Mouse (Mus musculus) hindbrain, embryonic 11.5 days (tissue): ENCODE data around the gene Srsf4. TPM values are rescaled to one million over a fixed set of nuclear protein-coding genes. Genes with fewer than 3 reads are reported as not detected.

ENCODE experiments used
- ATAC-seq: fragments of 200-750 bp; cut with Nextera tagmentation; 2 replicates; pipeline ENCODE4 v1.8.0; 2017; ENCODE audit warnings: mild to moderate bottlenecking, moderate TSS enrichment, moderate library complexity; ENCODE audit not compliant: low FRiP score
- DNase-seq: peaks from one replicate; pipeline ENCODE4 v3.0.0-alpha.2; 2015; ENCODE audit warnings: low spot score
- H3K27ac ChIP-seq: fragments of 300-500 bp; sonication (generic); 2 replicates; pipeline ENCODE4 v1.5.1; 2014; ENCODE audit warnings: mild to moderate bottlenecking, low read depth, low read length
- H3K27me3 ChIP-seq: fragments of 300-500 bp; sonication (generic); 2 replicates; pipeline ENCODE4 v1.6.1; 2014; ENCODE audit warnings: mild to moderate bottlenecking, low read length, moderate library complexity, mixed read lengths; ENCODE audit not compliant: control insufficient read depth, insufficient read depth
- H3K36me3 ChIP-seq: fragments of 300-500 bp; sonication (generic); 2 replicates; pipeline ENCODE4 v1.6.1; 2014; ENCODE audit warnings: mild to moderate bottlenecking, low read length, moderate library complexity, mixed read lengths; ENCODE audit not compliant: control insufficient read depth, insufficient read depth
- H3K4me1 ChIP-seq: fragments of 300-500 bp; sonication (generic); replicated peaks from 2 replicates; pipeline ENCODE4 v1.6.1; 2014; ENCODE audit warnings: low read length, mixed read lengths; ENCODE audit not compliant: control insufficient read depth, insufficient read depth
- H3K4me2 ChIP-seq: fragments of 300-500 bp; sonication (generic); replicated peaks from 2 replicates; pipeline ENCODE4 v1.6.1; 2014; ENCODE audit warnings: mild to moderate bottlenecking, low read depth, low read length
- H3K4me3 ChIP-seq: fragments of 300-500 bp; sonication (generic); 2 replicates; pipeline ENCODE4 v1.5.1; 2014; ENCODE audit warnings: low read depth, low read length
- H3K9ac ChIP-seq: fragments of 300-500 bp; sonication (generic); 2 replicates; pipeline ENCODE4 v1.6.1; 2014; ENCODE audit warnings: low read depth, low read length
- H3K9me3 ChIP-seq: fragments of 300-500 bp; sonication (generic); 2 replicates; pipeline ENCODE4 v1.6.1; 2016; ENCODE audit warnings: low read length; ENCODE audit not compliant: control insufficient read depth
- WGBS: fragments of 180-500 bp; shearing (Covaris S2); extraction: QIAGEN DNeasy Blood & Tissue Kit; methylation state at CpG from one replicate; pipeline ENCODE4 v1.1.7; 2014; 5-methylcytosine and 5-hydroxymethylcytosine counted together
- polyA plus RNA-seq: library from polyadenylated mRNA; unstranded; fragments of >200 nt; fragmentation: Nextera tagmentation; extraction: Ambion mirVana; gene quantifications from 2 replicates; pipeline ENCODE4 v1.2.1, GENCODE M21; 2014

Gene Srsf4
- 128 and 132 TPM in 2 replicates for polyA plus RNA-seq

DNA sequence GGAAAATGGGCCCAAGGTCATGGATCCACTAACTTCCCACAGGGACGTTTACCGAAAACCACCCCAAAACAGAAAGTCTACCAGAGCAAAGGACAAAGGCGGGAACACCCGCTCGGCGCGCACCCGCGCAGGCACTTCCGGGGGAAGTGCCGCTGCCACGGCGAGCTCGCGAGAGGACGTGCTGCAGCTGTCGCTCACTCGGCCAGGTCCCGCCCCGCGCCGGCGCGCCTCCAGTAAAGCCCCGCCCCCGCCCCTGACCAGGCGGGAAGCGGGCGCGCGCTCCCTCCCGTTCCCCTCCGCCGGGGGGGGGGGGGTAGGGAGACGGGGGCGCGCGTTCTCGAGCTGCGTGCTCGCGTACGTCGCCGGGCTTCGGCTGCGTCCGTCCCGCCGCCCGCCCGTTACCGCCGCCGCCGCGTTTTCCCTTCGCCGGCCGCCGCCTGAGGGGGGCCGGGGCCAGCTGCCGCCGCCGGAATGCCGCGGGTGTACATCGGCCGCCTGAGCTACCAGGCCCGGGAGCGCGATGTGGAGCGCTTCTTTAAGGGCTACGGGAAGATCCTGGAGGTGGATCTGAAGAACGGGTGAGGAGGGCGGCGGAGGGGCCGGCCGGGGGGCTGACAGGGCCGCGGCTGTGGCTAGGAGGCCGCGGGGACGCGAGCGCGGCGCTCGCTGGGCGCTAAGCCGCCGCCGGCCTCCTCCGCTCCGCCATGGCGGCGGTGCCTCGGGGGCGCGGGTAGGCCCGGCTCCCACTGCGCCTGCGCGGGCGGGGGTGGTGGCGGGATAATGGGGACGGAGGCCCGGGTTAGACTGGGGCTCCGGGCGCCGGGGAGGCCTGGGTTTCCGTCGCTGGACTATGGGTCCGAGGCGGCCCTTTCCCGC lies at the start of gene Srsf4:
Srsf4 (plus strand) TSS at position 325 of the 876 bp plus-strand sequence.
- Histone ChIP-seq H3K27ac (peak within 1 kb of the TSS; percentile 100), H3K9ac (peak within 1 kb of the TSS; percentile 100), H3K36me3 (no peaks in the 10 kb centered on the region), H3K4me1 (no peaks in the 10 kb centered on the region; the same call in 1 of the 2 replicates), H3K4me3 (peak within 1 kb of the TSS; percentile 99), H3K4me2 (peak within 1 kb of the TSS; percentile 88), H3K9me3 (no peaks in the 10 kb centered on the region), H3K27me3 (no peaks in the 10 kb centered on the region)
- DNase-seq, result peak; percentile 98
- peak; percentile 96 for ATAC-seq
- WGBS, result under 1% methylated on average over 79 of the region's 116 CpGs

DNA sequence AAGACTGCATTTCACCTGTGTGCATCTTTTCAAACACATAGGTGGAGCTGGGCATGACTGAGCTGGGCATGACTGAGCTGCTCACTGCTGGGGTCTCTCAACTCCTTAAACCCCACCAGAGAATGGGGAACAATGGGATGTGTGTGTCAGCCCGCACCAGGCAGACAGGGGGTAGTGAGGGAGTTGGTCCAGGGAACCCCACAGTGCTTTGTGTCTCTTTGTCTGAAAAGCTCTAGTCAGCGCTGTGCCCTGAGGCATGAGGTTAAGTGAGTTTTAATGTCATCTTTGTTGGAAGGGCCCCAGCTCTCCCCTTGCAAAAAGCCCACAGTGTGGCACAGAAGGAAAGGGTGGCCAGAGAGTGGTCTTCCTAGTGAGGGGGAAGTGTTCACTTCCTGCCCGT lies 48.5 kb upstream of the Srsf4 start:
- H3K27me3 ChIP-seq, result no peaks in the 10 kb centered on the region
- DNase-seq, result no peak

DNA sequence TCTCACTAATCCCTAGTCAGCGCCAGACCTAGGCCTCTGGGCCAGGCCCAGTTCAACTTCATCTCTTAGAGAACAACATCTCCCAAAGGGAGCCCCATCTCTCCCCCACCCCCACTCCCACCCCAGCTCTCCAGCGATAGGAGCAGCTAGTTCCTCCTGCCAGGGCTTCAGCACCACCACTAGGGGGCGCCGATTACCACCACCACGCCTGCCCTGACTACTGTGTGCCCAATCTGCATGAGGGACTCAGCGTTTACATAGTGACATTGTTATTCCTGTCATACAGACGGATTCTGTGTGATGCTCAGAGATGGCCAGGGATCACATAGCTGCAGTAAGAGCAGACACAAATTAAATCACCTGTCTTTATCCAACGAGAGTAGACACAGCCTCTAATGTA lies 47.6 kb upstream of the Srsf4 start:
- Histone ChIP-seq H3K4me1 (peaks cover 5% of the 10 kb centered on the region), H3K36me3 (no peaks in the 10 kb centered on the region), H3K27me3 (no peaks in the 10 kb centered on the region), H3K4me2 (no peak overlapping the region), H3K27ac (no peak overlapping the region), H3K4me3 (no peak overlapping the region), H3K9me3 (no peaks in the 10 kb centered on the region), H3K9ac (no peak overlapping the region)
- WGBS, result 47% methylated on average over 8 of the region's 8 CpGs
- no peak for DNase-seq
- ATAC-seq, result no peak

More for the DNA sequence above, 48.5 kb upstream of the Srsf4 start:
- H3K36me3 ChIP-seq, result no peaks in the 10 kb centered on the region
- H3K4me2 ChIP-seq, result no peak overlapping the region
- H3K27ac ChIP-seq, result no peak overlapping the region
- WGBS, result 28% methylated on average over 3 of the region's 3 CpGs
- no peak overlapping the region for H3K4me3 ChIP-seq
- H3K9ac ChIP-seq, result no peak overlapping the region
- H3K9me3 ChIP-seq, result no peaks in the 10 kb centered on the region
- peaks cover 5% of the 10 kb centered on the region for H3K4me1 ChIP-seq
- no peak for ATAC-seq

DNA sequence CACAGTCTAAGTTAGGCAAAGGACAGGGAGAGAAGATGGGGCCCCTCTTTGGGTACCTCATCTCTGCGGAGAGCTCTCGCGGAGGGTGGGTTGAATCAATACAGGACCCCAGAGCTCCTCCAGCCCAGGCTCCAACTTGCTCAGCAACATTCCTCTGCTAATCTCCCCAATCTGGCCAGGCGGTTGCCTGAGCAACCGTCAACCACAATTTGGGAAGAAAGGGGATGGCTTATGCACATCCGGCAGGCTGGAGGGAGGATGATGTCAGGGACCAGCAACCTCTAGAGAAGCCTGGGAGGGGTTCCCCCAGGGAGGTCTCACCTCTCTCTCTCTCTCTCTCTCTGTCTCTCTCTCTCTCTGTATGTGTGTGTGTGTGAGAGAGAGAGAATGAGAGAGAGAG lies 46.5 kb upstream of the Srsf4 start:
- ATAC-seq, result no peak
- Histone ChIP-seq H3K4me1 (peaks cover 2% of the 10 kb centered on the region), H3K9ac (no peak overlapping the region), H3K4me2 (peak overlapping the region; percentile 14; the same call in 1 of the 2 replicates), H3K27me3 (no peaks in the 10 kb centered on the region), H3K4me3 (no peak overlapping the region), H3K36me3 (no peaks in the 10 kb centered on the region), H3K9me3 (no peaks in the 10 kb centered on the region), H3K27ac (no peak overlapping the region)
- DNase-seq, result peak; percentile 46
- 22% methylated on average over 6 of the region's 6 CpGs for WGBS

DNA sequence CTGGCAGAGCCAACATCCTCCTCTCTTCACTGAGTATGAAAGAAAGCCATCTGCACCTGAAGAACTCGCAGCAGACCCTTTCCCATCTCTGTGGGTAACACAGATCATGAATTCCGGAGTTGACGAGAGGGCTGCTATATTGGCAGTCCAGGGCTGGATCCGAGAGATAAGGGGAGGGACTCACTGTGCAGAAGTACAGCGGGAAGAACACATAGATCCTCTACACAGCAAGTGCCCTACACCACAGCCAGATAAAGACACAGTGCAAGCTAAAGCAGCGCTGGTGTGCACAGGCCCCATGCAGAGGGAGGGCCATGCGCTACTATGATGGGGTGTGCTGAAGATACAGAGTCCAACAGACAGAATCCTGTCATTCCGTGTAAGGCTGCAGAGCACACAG lies 44.3 kb upstream of the Srsf4 start:
- peaks cover 2% of the 10 kb centered on the region for H3K4me1 ChIP-seq
- WGBS, result 85% methylated on average over 8 of the region's 8 CpGs
- no peak overlapping the region for H3K4me3 ChIP-seq
- H3K27ac ChIP-seq, result no peak overlapping the region
- H3K4me2 ChIP-seq, result no peak overlapping the region
- H3K27me3 ChIP-seq, result no peaks in the 10 kb centered on the region
- no peaks in the 10 kb centered on the region for H3K9me3 ChIP-seq
- no peaks in the 10 kb centered on the region for H3K36me3 ChIP-seq
- ATAC-seq, result no peak
- DNase-seq, result no peak
- H3K9ac ChIP-seq, result no peak overlapping the region

DNA sequence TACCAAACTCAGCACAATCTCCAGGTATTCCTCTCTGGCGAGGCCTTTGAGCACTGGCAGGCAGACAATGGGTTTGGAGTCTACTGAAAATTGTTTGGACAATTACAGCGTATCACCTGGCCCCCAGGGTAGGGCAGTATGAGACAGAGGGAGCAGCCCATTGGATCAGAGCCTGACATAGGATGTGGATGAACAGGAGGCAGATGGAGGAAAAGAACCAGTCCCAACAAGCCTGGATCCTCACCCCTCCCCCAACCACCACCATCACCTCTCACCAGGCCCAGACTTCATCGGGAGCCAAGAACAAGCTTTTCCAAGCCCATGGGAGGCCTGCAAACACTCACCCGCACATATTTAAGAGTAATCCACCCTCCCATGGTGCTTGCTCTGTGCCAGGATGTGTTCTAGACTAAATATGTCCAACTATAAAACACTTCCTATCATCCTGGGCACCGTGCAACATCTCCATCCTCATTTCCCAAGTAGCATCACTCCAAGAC lies 41.8 kb upstream of the Srsf4 start:
- H3K27ac ChIP-seq, result no peak overlapping the region
- WGBS, result 84% methylated on average over 5 of the region's 5 CpGs
- ATAC-seq (no peak), DNase-seq (no peak)
- H3K9ac ChIP-seq, result no peak overlapping the region
- no peaks in the 10 kb centered on the region for H3K36me3 ChIP-seq
- H3K4me1 ChIP-seq, result peaks cover 5% of the 10 kb centered on the region
- no peaks in the 10 kb centered on the region for H3K9me3 ChIP-seq
- no peak overlapping the region for H3K4me3 ChIP-seq
- H3K4me2 ChIP-seq, result no peak overlapping the region
- peaks cover 17% of the 10 kb centered on the region for H3K27me3 ChIP-seq

DNA sequence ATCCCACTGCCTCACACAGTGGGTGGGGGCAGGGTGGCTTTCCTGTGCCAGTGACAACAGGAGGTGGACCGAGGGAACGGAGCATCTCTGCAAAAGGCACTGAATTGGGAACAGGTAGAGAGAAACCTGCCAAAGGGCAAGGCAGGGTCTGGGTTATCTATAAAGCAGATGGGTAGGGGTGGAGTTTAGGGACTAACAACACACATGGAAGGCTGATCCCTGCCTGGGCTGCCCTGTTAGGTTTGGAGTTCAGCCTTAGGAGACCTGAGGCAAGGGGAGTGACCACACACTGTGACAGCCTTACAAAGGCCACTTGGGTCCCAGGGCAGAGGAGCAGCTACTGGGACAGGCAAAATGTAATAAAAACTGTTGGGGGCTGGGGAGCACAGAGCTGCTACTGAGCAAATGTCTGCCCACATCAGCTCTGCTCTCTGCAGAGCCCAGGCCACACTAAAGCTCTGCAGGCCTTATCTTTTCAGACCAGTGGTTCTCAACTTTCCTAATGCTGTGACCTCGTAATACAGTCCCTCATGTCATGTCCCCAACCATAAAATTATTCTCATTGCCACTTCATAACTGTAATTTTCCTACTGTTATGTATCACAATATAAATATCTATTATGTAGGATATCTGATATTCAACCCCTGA lies 40.5 kb upstream of the Srsf4 start:
- no peaks in the 10 kb centered on the region for H3K9me3 ChIP-seq
- peaks cover 24% of the 10 kb centered on the region for H3K27me3 ChIP-seq
- H3K4me3 ChIP-seq, result no peak overlapping the region
- peaks cover 7% of the 10 kb centered on the region for H3K4me1 ChIP-seq
- no peak for DNase-seq
- ATAC-seq, result no peak
- no peak overlapping the region for H3K27ac ChIP-seq
- H3K4me2 ChIP-seq, result no peak overlapping the region
- 86% methylated on average over 3 of the region's 3 CpGs for WGBS
- no peaks in the 10 kb centered on the region for H3K36me3 ChIP-seq
- no peak overlapping the region for H3K9ac ChIP-seq

DNA sequence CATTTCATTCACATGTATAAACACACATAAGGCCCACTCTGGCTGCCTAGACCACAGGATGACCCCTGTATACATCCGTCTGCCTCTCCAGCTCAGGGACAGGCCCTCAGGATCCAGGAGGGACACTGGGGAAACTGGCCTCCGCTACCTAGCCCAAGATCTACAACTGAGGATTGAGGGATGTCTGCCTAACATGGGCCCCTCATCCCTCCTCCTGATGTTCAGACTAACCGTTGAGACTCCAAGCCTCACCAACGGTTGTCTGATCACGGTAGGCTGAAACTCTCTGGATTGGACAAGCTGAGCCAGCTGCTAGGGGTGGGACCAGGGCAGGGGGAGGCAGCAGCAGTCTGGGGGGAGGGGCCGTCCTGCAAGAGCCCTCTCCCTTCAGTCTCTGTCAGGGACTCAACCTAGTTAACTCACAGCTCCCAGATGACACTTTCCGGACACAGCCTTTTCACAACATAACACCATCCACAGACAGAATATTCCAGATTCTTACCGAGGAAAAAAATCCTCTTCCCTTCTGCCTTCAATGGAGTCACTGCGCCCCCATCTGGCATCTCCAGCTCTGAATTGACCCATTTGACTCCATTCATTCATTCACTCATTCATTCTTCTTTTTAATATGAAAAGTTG lies 39.3 kb upstream of the Srsf4 start:
- no peak for DNase-seq
- no peaks in the 10 kb centered on the region for H3K36me3 ChIP-seq
- H3K27me3 ChIP-seq, result peaks cover 24% of the 10 kb centered on the region
- H3K9me3 ChIP-seq, result no peaks in the 10 kb centered on the region
- 29% methylated on average over 9 of the region's 9 CpGs for WGBS
- peaks cover 7% of the 10 kb centered on the region for H3K4me1 ChIP-seq
- no peak overlapping the region for H3K4me3 ChIP-seq
- no peak overlapping the region for H3K4me2 ChIP-seq
- no peak for ATAC-seq
- no peak overlapping the region for H3K9ac ChIP-seq
- no peak overlapping the region for H3K27ac ChIP-seq
